Mouse (Mus musculus) hindbrain, embryonic 14.5 days (tissue): ENCODE measurements at regions not wholly inside any gene's neighbourhood (a gene's known extent, or its start where the extent isn't known, plus 50 kb on each side); places are given as distances from the start of the nearest gene placed in this dataset.

Experiments used
- ATAC-seq: fragments of 200-750 bp; cut with Nextera tagmentation; 2 replicates; pipeline ENCODE4 v1.8.0; 2017; ENCODE audit warnings: moderate number of reproducible peaks, mild to moderate bottlenecking, moderate TSS enrichment, moderate library complexity; ENCODE audit not compliant: low FRiP score
- DNase-seq: peaks from one replicate; pipeline ENCODE4 v3.0.0-alpha.2; 2015; ENCODE audit warnings: low spot score
- H3K27ac ChIP-seq: fragments of 300-500 bp; sonication (generic); 2 replicates; pipeline ENCODE4 v1.5.1; 2014; ENCODE audit warnings: mild to moderate bottlenecking, moderate library complexity
- H3K27me3 ChIP-seq: fragments of 300-500 bp; sonication (generic); 2 replicates; pipeline ENCODE4 v1.6.1; 2014; ENCODE audit warnings: mild to moderate bottlenecking, low read length, mixed read lengths; ENCODE audit not compliant: control insufficient read depth, insufficient read depth
- H3K36me3 ChIP-seq: fragments of 300-500 bp; sonication (generic); replicated peaks from 2 replicates; pipeline ENCODE4 v1.6.1; 2014; ENCODE audit not compliant: control insufficient read depth, insufficient read depth
- H3K4me1 ChIP-seq: fragments of 300-500 bp; sonication (generic); replicated peaks from 2 replicates; pipeline ENCODE4 v1.6.1; 2014; ENCODE audit warnings: antibody characterized with exemption, low read length, mixed read lengths; ENCODE audit not compliant: control insufficient read depth, insufficient read depth
- H3K4me2 ChIP-seq: fragments of 300-500 bp; sonication (generic); replicated peaks from 2 replicates; pipeline ENCODE4 v1.6.1; 2014; ENCODE audit warnings: mild to moderate bottlenecking, moderate library complexity
- H3K4me3 ChIP-seq: fragments of 300-500 bp; sonication (generic); replicated peaks from 2 replicates; pipeline ENCODE4 v1.5.1; 2014; ENCODE audit warnings: mild to moderate bottlenecking, low read length
- H3K9ac ChIP-seq: fragments of 300-500 bp; sonication (generic); 2 replicates; pipeline ENCODE4 v1.6.1; 2014
- H3K9me3 ChIP-seq: fragments of 300-500 bp; sonication (generic); 2 replicates; pipeline ENCODE4 v1.6.1; 2016; ENCODE audit warnings: low read length; ENCODE audit not compliant: control insufficient read depth
- WGBS: fragments of 180-500 bp; shearing (Covaris S2); extraction: QIAGEN DNeasy Blood & Tissue Kit; methylation state at CpG from one replicate; pipeline ENCODE4 v1.1.7; 2014; 5-methylcytosine and 5-hydroxymethylcytosine counted together

- Histone ChIP-seq H3K4me1 (peaks cover 6% of the 10 kb centered on the region), H3K27me3 (no peaks in the 10 kb centered on the region), H3K36me3 (no peaks in the 10 kb centered on the region), H3K27ac (no peak overlapping the region), H3K4me3 (no peak overlapping the region), H3K4me2 (no peak overlapping the region), H3K9me3 (no peaks in the 10 kb centered on the region), H3K9ac (no peak overlapping the region)
- DNase-seq (no peak), ATAC-seq (no peak)
- WGBS = 34% methylated on average over 6 of the region's 6 CpGs
These were observed 327.8 kb upstream of the 3110018I06Rik start for GRCm38 (mm10) chr12:107160628-107161027.

- Histone ChIP-seq H3K9me3 (no peaks in the 10 kb centered on the region), H3K36me3 (no peaks in the 10 kb centered on the region), H3K4me1 (no peaks in the 10 kb centered on the region), H3K27me3 (no peaks in the 10 kb centered on the region), H3K9ac (no peak overlapping the region), H3K27ac (no peak overlapping the region), H3K4me2 (no peak overlapping the region), H3K4me3 (no peak overlapping the region)
- WGBS = 79% methylated on average over 7 of the region's 7 CpGs
- no peak for DNase-seq
- ATAC-seq = no peak
These were observed 317.5 kb upstream of the 3110018I06Rik start for GRCm38 (mm10) chr12:107170926-107171325.

GRCm38 (mm10) chr12:107171676-107172075, 316.8 kb upstream of the 3110018I06Rik start:
- DNase-seq (no peak), ATAC-seq (no peak)
- Histone ChIP-seq H3K4me2 (no peak overlapping the region), H3K27ac (no peak overlapping the region), H3K27me3 (no peaks in the 10 kb centered on the region), H3K9ac (no peak overlapping the region), H3K36me3 (no peaks in the 10 kb centered on the region), H3K9me3 (no peaks in the 10 kb centered on the region), H3K4me1 (no peaks in the 10 kb centered on the region), H3K4me3 (no peak overlapping the region)
- 78% methylated on average over 15 of the region's 15 CpGs for WGBS

GRCm38 (mm10) chr12:107178676-107179075, 309.8 kb upstream of the 3110018I06Rik start:
- WGBS = 74% methylated on average over 6 of the region's 6 CpGs
- Histone ChIP-seq H3K36me3 (no peaks in the 10 kb centered on the region), H3K4me2 (no peak overlapping the region), H3K4me3 (no peak overlapping the region), H3K27ac (no peak overlapping the region), H3K27me3 (no peaks in the 10 kb centered on the region), H3K9me3 (no peaks in the 10 kb centered on the region), H3K4me1 (no peaks in the 10 kb centered on the region), H3K9ac (no peak overlapping the region)
- ATAC-seq = no peak
- DNase-seq = no peak

- H3K9me3 ChIP-seq = no peaks in the 10 kb centered on the region
- H3K27ac ChIP-seq = no peak overlapping the region
- 93% methylated on average over 3 of the region's 3 CpGs for WGBS
- no peaks in the 10 kb centered on the region for H3K36me3 ChIP-seq
- ATAC-seq = no peak
- H3K4me2 ChIP-seq = no peak overlapping the region
- no peak for DNase-seq
- H3K4me3 ChIP-seq = no peak overlapping the region
- no peak overlapping the region for H3K9ac ChIP-seq
- H3K27me3 ChIP-seq = no peaks in the 10 kb centered on the region
- H3K4me1 ChIP-seq = 0 out of 2 replicates have a peak, but pooled peaks cover 5% of the 10 kb centered on the region
These were observed 307.9 kb upstream of the 3110018I06Rik start for GRCm38 (mm10) chr12:107180501-107180900.

GRCm38 (mm10) chr12:107181291-107181690, 307.1 kb upstream of the 3110018I06Rik start:
- 60% methylated on average over 9 of the region's 9 CpGs for WGBS
- H3K27me3 ChIP-seq = no peaks in the 10 kb centered on the region
- H3K4me3 ChIP-seq = no peak overlapping the region
- no peaks in the 10 kb centered on the region for H3K9me3 ChIP-seq
- DNase-seq (peak; percentile 40), ATAC-seq (no peak)
- H3K4me2 ChIP-seq = no peak overlapping the region
- 0 out of 2 replicates have a peak, but pooled peaks cover 5% of the 10 kb centered on the region for H3K4me1 ChIP-seq
- H3K9ac ChIP-seq = no peak overlapping the region
- H3K36me3 ChIP-seq = no peaks in the 10 kb centered on the region
- no peak overlapping the region for H3K27ac ChIP-seq

- WGBS = 90% methylated on average over 18 of the region's 18 CpGs
- Histone ChIP-seq H3K36me3 (no peaks in the 10 kb centered on the region), H3K9me3 (no peaks in the 10 kb centered on the region), H3K4me1 (0 out of 2 replicates have a peak, but pooled peaks cover 5% of the 10 kb centered on the region), H3K27me3 (no peaks in the 10 kb centered on the region), H3K4me3 (no peak overlapping the region), H3K9ac (no peak overlapping the region), H3K4me2 (no peak overlapping the region), H3K27ac (no peak overlapping the region)
- no peak for DNase-seq
- ATAC-seq = no peak
These were observed 306.3 kb upstream of the 3110018I06Rik start for GRCm38 (mm10) chr12:107182091-107182655.

GRCm38 (mm10) chr12:107183283-107183682, 305.1 kb upstream of the 3110018I06Rik start:
- Histone ChIP-seq H3K4me1 (0 out of 2 replicates have a peak, but pooled peaks cover 5% of the 10 kb centered on the region), H3K27me3 (no peaks in the 10 kb centered on the region), H3K27ac (no peak overlapping the region), H3K9ac (no peak overlapping the region), H3K4me3 (no peak overlapping the region), H3K4me2 (no peak overlapping the region), H3K9me3 (no peaks in the 10 kb centered on the region), H3K36me3 (no peaks in the 10 kb centered on the region)
- 56% methylated on average over 9 of the region's 9 CpGs for WGBS
- DNase-seq = no peak
- ATAC-seq = no peak

- no peaks in the 10 kb centered on the region for H3K27me3 ChIP-seq
- WGBS = 43% methylated on average over 3 of the region's 3 CpGs
- H3K4me1 ChIP-seq = 0 out of 2 replicates have a peak, but pooled peaks cover 5% of the 10 kb centered on the region
- DNase-seq = no peak
- ATAC-seq = no peak
- no peaks in the 10 kb centered on the region for H3K36me3 ChIP-seq
- no peaks in the 10 kb centered on the region for H3K9me3 ChIP-seq
- no peak overlapping the region for H3K9ac ChIP-seq
- no peak overlapping the region for H3K27ac ChIP-seq
- no peak overlapping the region for H3K4me2 ChIP-seq
- no peak overlapping the region for H3K4me3 ChIP-seq
These were observed 304.0 kb upstream of the 3110018I06Rik start for GRCm38 (mm10) chr12:107184426-107184825.

GRCm38 (mm10) chr12:107186361-107186760, 302.1 kb upstream of the 3110018I06Rik start:
- WGBS = 83% methylated on average over 6 of the region's 6 CpGs
- Histone ChIP-seq H3K36me3 (no peaks in the 10 kb centered on the region), H3K9ac (no peak overlapping the region), H3K4me2 (no peak overlapping the region), H3K4me3 (no peak overlapping the region), H3K4me1 (0 out of 2 replicates have a peak, but pooled peaks cover 5% of the 10 kb centered on the region), H3K9me3 (no peaks in the 10 kb centered on the region), H3K27ac (no peak overlapping the region), H3K27me3 (no peaks in the 10 kb centered on the region)
- ATAC-seq (no peak), DNase-seq (no peak)
